Mouse (Mus musculus) heart, embryonic 12.5 days (tissue): ENCODE data around the gene Ccdc169. TPM values are rescaled to one million over a fixed set of nuclear protein-coding genes. Genes with fewer than 3 reads are reported as not detected.

Experiments
- ATAC-seq: fragments of 200-750 bp; cut with Nextera tagmentation; 2 replicates; pipeline ENCODE4 v1.8.0; 2017; ENCODE audit warnings: moderate TSS enrichment, moderate library complexity; ENCODE audit not compliant: insufficient number of reproducible peaks, low FRiP score
- H3K27ac ChIP-seq: fragments of 300-500 bp; sonication (generic); 2 replicates; pipeline ENCODE4 v1.5.1; 2016; ENCODE audit warnings: mild to moderate bottlenecking, moderate library complexity; ENCODE audit not compliant: poor library complexity, severe bottlenecking
- H3K27me3 ChIP-seq: fragments of 300-500 bp; sonication (generic); replicated peaks from 2 replicates; pipeline ENCODE4 v1.6.1; 2016; ENCODE audit warnings: mild to moderate bottlenecking, moderate library complexity
- H3K36me3 ChIP-seq: fragments of 300-500 bp; sonication (generic); 2 replicates; pipeline ENCODE4 v1.6.1; 2016; ENCODE audit warnings: mild to moderate bottlenecking, moderate library complexity
- H3K4me1 ChIP-seq: fragments of 300-500 bp; sonication (generic); replicated peaks from 2 replicates; pipeline ENCODE4 v1.6.1; 2016; ENCODE audit warnings: mild to moderate bottlenecking
- H3K4me2 ChIP-seq: fragments of 300-500 bp; sonication (generic); 2 replicates; pipeline ENCODE4 v1.6.1; 2016; ENCODE audit warnings: mild to moderate bottlenecking, moderate library complexity
- H3K4me3 ChIP-seq: fragments of 300-500 bp; sonication (generic); 2 replicates; pipeline ENCODE4 v1.5.1; 2016; ENCODE audit warnings: mild to moderate bottlenecking
- H3K9ac ChIP-seq: fragments of 300-500 bp; sonication (generic); 2 replicates; pipeline ENCODE4 v1.6.1; 2016; ENCODE audit warnings: mild to moderate bottlenecking, moderate library complexity
- H3K9me3 ChIP-seq: fragments of 300-500 bp; sonication (generic); replicated peaks from 2 replicates; pipeline ENCODE4 v1.6.1; 2016; ENCODE audit warnings: mild to moderate bottlenecking, moderate library complexity
- WGBS: fragments of 180-500 bp; shearing (Covaris S2); methylation state at CpG from one replicate; pipeline ENCODE4 v1.1.7; 2016; 5-methylcytosine and 5-hydroxymethylcytosine counted together
- polyA plus RNA-seq: library from polyadenylated mRNA; unstranded; fragments of >200 nt; fragmentation: Nextera tagmentation; extraction: Ambion mirVana; gene quantifications from 2 replicates; pipeline ENCODE4 v1.2.1, GENCODE M21; 2016

Gene Ccdc169
- polyA plus RNA-seq = 0.08 TPM in 1 of 2 replicates, not detected in the other

GRCm38 (mm10) chr3:55137039-55137438 lies at the start of gene Ccdc169:
Gene Ccdc169, plus strand, starts transcription at chr3:55137339.
- H3K4me1 ChIP-seq = no peaks in the 10 kb centered on the region
- H3K27ac ChIP-seq = no peak within 1 kb of the TSS
- H3K27me3 ChIP-seq = no peaks in the 10 kb centered on the region
- H3K36me3 ChIP-seq = peaks cover 58% of the 10 kb centered on the region
- ATAC-seq = no peak
- no peak within 1 kb of the TSS for H3K9ac ChIP-seq
- H3K9me3 ChIP-seq = no peaks in the 10 kb centered on the region
- no peak within 1 kb of the TSS for H3K4me2 ChIP-seq
- H3K4me3 ChIP-seq = no peak within 1 kb of the TSS

DNA sequence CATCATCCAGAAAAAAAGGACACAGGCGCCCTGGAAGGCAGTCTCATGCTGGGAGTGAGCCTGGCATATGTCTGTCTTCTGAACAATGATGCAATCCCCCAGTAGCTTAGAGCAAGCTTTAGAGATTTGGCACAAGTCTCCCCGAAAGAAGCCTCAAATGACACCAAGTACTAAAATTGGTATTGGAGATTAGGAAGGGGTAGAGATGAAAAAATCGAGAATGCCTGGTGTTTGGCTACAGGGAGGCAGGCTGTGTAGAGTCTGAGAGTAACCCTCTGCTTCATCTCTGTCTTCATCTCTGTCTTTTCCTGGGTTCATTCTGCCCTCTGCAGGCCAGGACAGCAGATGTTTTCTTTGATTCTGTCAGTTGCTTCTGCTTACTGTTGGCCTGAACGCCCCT lies 49.8 kb upstream of the Ccdc169 start:
- peaks cover 7% of the 10 kb centered on the region; the same call in 1 of the 2 replicates for H3K4me1 ChIP-seq
- no peak overlapping the region for H3K27ac ChIP-seq
- H3K4me2 ChIP-seq = no peak overlapping the region
- H3K4me3 ChIP-seq = no peak overlapping the region
- no peaks in the 10 kb centered on the region for H3K27me3 ChIP-seq
- ATAC-seq = no peak
- H3K9me3 ChIP-seq = no peaks in the 10 kb centered on the region
- 63% methylated on average over 4 of the region's 4 CpGs for WGBS
- H3K9ac ChIP-seq = no peak overlapping the region
- no peaks in the 10 kb centered on the region for H3K36me3 ChIP-seq

DNA sequence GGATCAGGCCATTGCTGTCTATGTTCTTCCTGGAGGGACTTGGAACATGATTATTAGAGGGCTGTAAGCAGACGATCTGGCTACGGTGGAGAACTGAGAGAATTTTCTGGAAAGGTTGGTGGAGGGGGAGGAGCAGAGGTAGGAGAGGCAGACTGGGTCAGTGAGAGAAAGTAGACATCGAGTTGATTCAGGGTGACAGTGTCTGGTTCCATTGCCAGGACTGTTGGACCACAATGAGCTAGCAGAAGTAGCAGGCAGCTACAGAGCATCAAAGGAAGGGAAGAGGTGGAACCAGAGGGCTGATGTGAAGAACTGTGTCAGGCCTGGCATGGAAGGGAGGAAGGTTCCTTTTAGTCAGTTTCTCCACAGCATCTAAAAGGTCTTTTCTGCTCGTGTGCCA lies 48.8 kb upstream of the Ccdc169 start:
- no peak overlapping the region for H3K4me3 ChIP-seq
- H3K4me1 ChIP-seq = peaks cover 7% of the 10 kb centered on the region; the same call in 1 of the 2 replicates
- ATAC-seq = no peak
- H3K27me3 ChIP-seq = no peaks in the 10 kb centered on the region
- no peak overlapping the region for H3K9ac ChIP-seq
- no peaks in the 10 kb centered on the region for H3K36me3 ChIP-seq
- no peak overlapping the region for H3K4me2 ChIP-seq
- H3K27ac ChIP-seq = no peak overlapping the region
- 70% methylated on average over 4 of the region's 4 CpGs for WGBS
- H3K9me3 ChIP-seq = no peaks in the 10 kb centered on the region

- 69% methylated on average over 3 of the region's 3 CpGs for WGBS
Observed at GRCm38 (mm10) chr3:55088843-55089242, 48.3 kb upstream of the Ccdc169 start.

DNA sequence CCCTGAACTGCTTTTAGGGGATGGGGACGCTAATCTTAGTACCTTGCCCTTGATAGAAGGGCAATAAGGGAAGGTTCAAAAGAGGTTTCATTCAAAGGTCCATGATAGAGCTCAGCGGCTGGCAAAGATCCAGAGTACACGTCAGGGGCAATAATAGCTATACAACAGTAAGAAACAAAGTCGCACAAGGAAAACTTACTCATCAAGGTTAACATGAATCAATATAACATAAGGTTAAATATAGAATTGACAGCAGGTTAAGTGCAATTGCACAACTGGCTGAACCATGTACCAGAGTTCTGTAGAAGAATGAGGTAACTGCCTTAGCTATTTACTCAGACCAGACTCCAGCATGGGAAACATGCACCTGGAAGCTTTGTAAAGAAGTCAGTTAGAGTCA lies 47.8 kb upstream of the Ccdc169 start:
- no peaks in the 10 kb centered on the region for H3K9me3 ChIP-seq
- 63% methylated on average over 4 of the region's 4 CpGs for WGBS
- H3K27ac ChIP-seq = no peak overlapping the region
- H3K4me2 ChIP-seq = no peak overlapping the region
- no peaks in the 10 kb centered on the region for H3K36me3 ChIP-seq
- no peak overlapping the region for H3K4me3 ChIP-seq
- peaks cover 7% of the 10 kb centered on the region; the same call in 1 of the 2 replicates for H3K4me1 ChIP-seq
- no peak for ATAC-seq
- H3K27me3 ChIP-seq = no peaks in the 10 kb centered on the region
- H3K9ac ChIP-seq = no peak overlapping the region

More at GRCm38 (mm10) chr3:55088843-55089242, 48.3 kb upstream of the Ccdc169 start:
- H3K27me3 ChIP-seq = no peaks in the 10 kb centered on the region
- no peak overlapping the region for H3K4me2 ChIP-seq
- no peaks in the 10 kb centered on the region for H3K36me3 ChIP-seq
- H3K9ac ChIP-seq = no peak overlapping the region
- ATAC-seq = no peak
- H3K27ac ChIP-seq = no peak overlapping the region
- no peak overlapping the region for H3K4me3 ChIP-seq
- H3K9me3 ChIP-seq = no peaks in the 10 kb centered on the region
- H3K4me1 ChIP-seq = peaks cover 7% of the 10 kb centered on the region; the same call in 1 of the 2 replicates

GRCm38 (mm10) chr3:55093161-55093560 lies 44.0 kb upstream of the Ccdc169 start:
- 62% methylated on average over 1 of the region's 1 CpGs for WGBS
- Histone ChIP-seq H3K9ac (no peak overlapping the region), H3K4me2 (no peak overlapping the region), H3K36me3 (no peaks in the 10 kb centered on the region), H3K9me3 (no peaks in the 10 kb centered on the region), H3K27me3 (no peaks in the 10 kb centered on the region), H3K4me3 (no peak overlapping the region), H3K27ac (no peak overlapping the region), H3K4me1 (peaks cover 15% of the 10 kb centered on the region; the same call in 1 of the 2 replicates)
- no peak for ATAC-seq

DNA sequence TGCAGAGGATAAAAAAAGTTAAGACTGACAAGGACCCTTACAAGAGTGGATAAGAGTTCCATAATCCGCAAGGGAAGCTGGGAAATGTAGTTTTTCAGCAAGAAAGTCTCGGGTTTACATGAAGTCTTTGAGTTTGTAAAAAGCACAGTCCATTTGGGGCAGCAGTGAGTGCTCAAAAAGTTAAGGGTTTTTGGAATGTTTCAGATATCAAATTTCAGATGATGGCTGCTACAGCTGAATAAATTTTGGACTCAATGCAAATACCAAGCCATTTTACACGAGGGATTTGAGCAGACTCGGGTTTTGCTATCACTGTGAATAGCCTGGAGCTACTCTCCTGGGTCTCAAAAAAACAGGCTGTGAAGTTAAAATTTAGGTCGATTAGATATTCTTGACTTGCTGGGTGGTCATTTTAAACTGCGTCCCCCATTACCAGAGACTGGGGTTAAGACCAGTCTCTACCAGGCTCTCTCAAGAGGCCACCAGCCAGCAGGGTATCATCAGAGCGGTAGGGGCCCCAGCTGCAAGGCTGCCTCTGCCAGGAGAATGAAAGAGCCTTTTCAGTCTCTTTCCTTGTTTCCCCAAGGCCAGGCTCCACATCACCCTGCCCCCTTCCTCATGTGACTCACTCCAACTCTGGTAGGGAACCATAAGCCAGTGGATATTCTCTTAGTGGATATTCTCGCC lies 41.0 kb upstream of the Ccdc169 start:
- Histone ChIP-seq H3K27ac (peak overlapping the region; percentile 56), H3K4me3 (no peak overlapping the region), H3K9ac (no peak overlapping the region), H3K4me2 (no peak overlapping the region), H3K36me3 (no peaks in the 10 kb centered on the region), H3K4me1 (peaks cover 9% of the 10 kb centered on the region; the same call in 1 of the 2 replicates), H3K9me3 (no peaks in the 10 kb centered on the region), H3K27me3 (no peaks in the 10 kb centered on the region)
- 38% methylated on average over 8 of the region's 8 CpGs for whole genome bisulfite sequencing
- peak; percentile 18; the same call in 1 of the 2 replicates for ATAC-seq

DNA sequence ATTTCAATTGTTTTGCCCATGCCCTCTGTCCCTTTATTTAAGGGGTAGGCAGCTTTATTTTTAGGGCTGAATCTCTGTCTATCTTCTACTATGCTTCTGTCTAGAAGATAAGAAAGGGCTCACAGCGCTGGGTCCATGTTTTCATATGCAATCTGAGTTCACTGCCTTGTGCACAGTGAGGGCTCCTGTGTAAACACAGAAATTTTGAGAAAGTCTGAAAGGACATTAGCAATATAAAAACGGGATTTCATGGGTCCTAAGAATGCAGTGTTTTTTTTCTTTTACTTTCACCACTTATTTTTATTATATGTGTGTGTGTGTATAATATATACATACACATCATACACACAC lies 40.5 kb upstream of the Ccdc169 start:
- H3K27ac ChIP-seq = peak overlapping the region; percentile 56
- 40% methylated on average over 2 of the region's 2 CpGs for WGBS
- no peak overlapping the region for H3K4me3 ChIP-seq
- H3K9ac ChIP-seq = no peak overlapping the region
- ATAC-seq = no peak
- H3K4me2 ChIP-seq = no peak overlapping the region
- H3K27me3 ChIP-seq = no peaks in the 10 kb centered on the region
- H3K36me3 ChIP-seq = no peaks in the 10 kb centered on the region
- H3K9me3 ChIP-seq = no peaks in the 10 kb centered on the region
- H3K4me1 ChIP-seq = peaks cover 9% of the 10 kb centered on the region; the same call in 1 of the 2 replicates

DNA sequence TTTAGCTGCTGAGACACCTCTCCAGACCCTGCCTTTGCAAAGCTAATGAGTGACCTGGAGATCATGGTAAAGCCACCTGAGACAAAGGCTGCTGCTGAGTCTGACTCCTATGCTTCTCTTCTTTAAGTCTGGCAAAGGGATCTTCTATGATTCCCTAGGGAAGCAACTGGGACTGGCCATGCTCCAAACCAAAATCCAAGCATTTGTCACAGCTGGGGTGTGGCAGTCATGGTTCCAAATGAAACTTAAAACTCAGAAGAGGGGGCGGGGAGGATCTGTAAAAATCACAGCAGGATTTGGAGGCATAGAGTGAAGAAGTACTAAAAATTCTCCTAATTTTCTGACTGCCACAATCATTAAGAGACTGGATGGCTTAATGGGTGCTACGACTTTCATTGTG lies 40.0 kb upstream of the Ccdc169 start:
- H3K4me3 ChIP-seq = no peak overlapping the region
- no peaks in the 10 kb centered on the region for H3K36me3 ChIP-seq
- no peaks in the 10 kb centered on the region for H3K27me3 ChIP-seq
- ATAC-seq = no peak
- no peaks in the 10 kb centered on the region for H3K9me3 ChIP-seq
- 86% methylated on average over 2 of the region's 2 CpGs for WGBS
- peaks cover 9% of the 10 kb centered on the region; the same call in 1 of the 2 replicates for H3K4me1 ChIP-seq
- H3K4me2 ChIP-seq = no peak overlapping the region
- H3K9ac ChIP-seq = no peak overlapping the region
- H3K27ac ChIP-seq = no peak overlapping the region

DNA sequence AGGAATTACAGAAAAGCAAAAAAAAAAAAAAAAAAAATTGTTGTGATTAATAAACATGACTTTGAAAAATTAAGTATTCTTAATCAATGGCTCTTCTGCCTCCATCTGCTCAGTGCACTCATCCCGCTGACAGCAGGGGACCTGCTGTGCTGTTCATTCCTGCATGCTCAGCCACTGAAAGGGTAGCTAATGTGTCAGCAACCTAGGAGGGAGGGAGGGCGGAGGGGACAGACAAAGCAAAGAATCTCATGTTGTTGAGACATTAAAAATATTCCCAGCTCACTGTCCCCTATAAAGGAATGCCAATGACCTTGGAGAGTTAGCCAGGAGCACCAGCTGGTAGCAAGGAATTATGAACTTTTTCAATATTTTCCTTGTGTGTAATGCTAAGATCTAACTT lies 39.1 kb upstream of the Ccdc169 start:
- H3K9me3 ChIP-seq = no peaks in the 10 kb centered on the region
- no peaks in the 10 kb centered on the region for H3K27me3 ChIP-seq
- H3K4me2 ChIP-seq = no peak overlapping the region
- no peaks in the 10 kb centered on the region for H3K36me3 ChIP-seq
- WGBS = 64% methylated on average over 2 of the region's 2 CpGs
- no peak overlapping the region for H3K4me3 ChIP-seq
- H3K9ac ChIP-seq = no peak overlapping the region
- peaks cover 9% of the 10 kb centered on the region; the same call in 1 of the 2 replicates for H3K4me1 ChIP-seq
- no peak for ATAC-seq
- H3K27ac ChIP-seq = no peak overlapping the region

GRCm38 (mm10) chr3:55098990-55099389 lies 38.1 kb upstream of the Ccdc169 start:
- H3K4me2 ChIP-seq = no peak overlapping the region
- H3K9ac ChIP-seq = no peak overlapping the region
- no peaks in the 10 kb centered on the region for H3K9me3 ChIP-seq
- H3K27ac ChIP-seq = no peak overlapping the region
- no peaks in the 10 kb centered on the region for H3K36me3 ChIP-seq
- ATAC-seq = no peak
- WGBS = 71% methylated on average over 11 of the region's 11 CpGs
- H3K4me3 ChIP-seq = no peak overlapping the region
- peaks cover 9% of the 10 kb centered on the region; the same call in 1 of the 2 replicates for H3K4me1 ChIP-seq
- H3K27me3 ChIP-seq = no peaks in the 10 kb centered on the region

GRCm38 (mm10) chr3:55101092-55101491 lies 36.0 kb upstream of the Ccdc169 start:
- no peak overlapping the region for H3K27ac ChIP-seq
- no peak for ATAC-seq
- H3K4me3 ChIP-seq = no peak overlapping the region
- H3K36me3 ChIP-seq = no peaks in the 10 kb centered on the region
- no peak overlapping the region for H3K9ac ChIP-seq
- H3K27me3 ChIP-seq = no peaks in the 10 kb centered on the region
- no peak overlapping the region for H3K4me2 ChIP-seq
- H3K9me3 ChIP-seq = 0 out of 2 replicates have a peak, but pooled peaks cover 1% of the 10 kb centered on the region
- H3K4me1 ChIP-seq = peaks cover 14% of the 10 kb centered on the region
